Mouse (Mus musculus): ENCODE data around the gene Ttll5.

DNA sequence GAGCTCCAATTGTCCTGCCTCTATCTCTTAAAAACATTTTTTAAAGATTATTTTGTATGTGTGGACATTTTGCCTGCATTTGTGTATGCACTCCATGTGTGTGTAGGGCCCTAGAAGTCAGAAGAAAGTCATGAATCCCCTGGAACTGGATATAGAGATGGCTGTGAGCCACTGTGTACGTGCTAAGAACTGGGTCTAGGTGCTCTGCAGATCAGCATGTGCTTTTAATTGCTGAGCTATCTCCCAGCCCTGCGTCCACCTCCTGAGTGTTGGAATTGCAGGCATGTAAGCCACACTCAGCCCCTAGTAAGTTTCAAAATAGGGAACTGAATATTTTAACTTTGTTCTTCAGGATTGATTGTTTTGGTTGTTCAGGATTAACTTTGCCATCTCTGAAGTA lies 10.1 kb downstream of the Ttll5 start:
- no peak for TF ChIP-seq CTCF (IDR thresholded peaks at IDR 0.05; ENCODE audit: borderline replicate concordance, extremely low read depth, insufficient read depth, insufficient read length)
- TF ChIP-seq POLR2A (IDR thresholded peaks at IDR 0.05; ENCODE audit: borderline replicate concordance, extremely low read depth, insufficient read depth, insufficient read length, poor library complexity, severe bottlenecking) = no peak

Measured in brain, embryonic 14.5 days (tissue).